Mouse (Mus musculus) adrenal gland, adult 2 months (tissue): Measurements from ENCODE around the gene Gm44596. TPM values are rescaled to one million over a fixed set of nuclear protein-coding genes. Genes with fewer than 3 reads are reported as not detected.
"Not testable (repeated sequence)": the region's sequence is repeated elsewhere in the genome, so short reads cannot be mapped to it uniquely, and the experiment has no call there.

Experiments used
- DNase-seq: peaks from one replicate; pipeline ENCODE4 v3.0.0; 2021
- polyA plus RNA-seq: library from polyadenylated mRNA; depleted of rRNA; stranded (reverse); fragments of >200 nt; gene quantifications from 2 replicates; pipeline ENCODE4 v1.2.3, GENCODE M21; 2012
- total RNA-seq, 2 experiments: library from RNA; stranded (reverse); gene quantifications; 2 replicates each; pipeline ENCODE4 v1.2.3; 2021

Gm44596 gene
- total and polyA plus RNA-seq, 3 experiments: not detected

- DNase-seq: not testable (repeated sequence)
Observed at GRCm38 (mm10) chr6:128380594-128381167, 5.4 kb downstream of the Gm44596 start.

GRCm38 (mm10) chr6:128381254-128381653 is 6.0 kb downstream of the Gm44596 start:
- no peak for DNase-seq

- no peak for DNase-seq
Observed at GRCm38 (mm10) chr6:128383752-128384151, 8.4 kb downstream of the Gm44596 start.

- DNase-seq: no peak
Observed at GRCm38 (mm10) chr6:128385026-128385425, 9.7 kb downstream of the Gm44596 start.

- no peak for DNase-seq
Observed at GRCm38 (mm10) chr6:128389185-128389584, 13.9 kb downstream of the Gm44596 start.

- no peak for DNase-seq
Observed at GRCm38 (mm10) chr6:128390683-128391082, 15.4 kb downstream of the Gm44596 start.

GRCm38 (mm10) chr6:128397574-128398261 is 22.4 kb downstream of the Gm44596 start:
- DNase-seq: peak; percentile 87

GRCm38 (mm10) chr6:128398996-128399395 is 23.7 kb downstream of the Gm44596 start, which contains the start of gene Nrip2:
Gene Nrip2 (plus strand): TSS chr6:128399296.
- no peak for DNase-seq

- DNase-seq: peak; percentile 49
Observed at GRCm38 (mm10) chr6:128399421-128400185, 24.3 kb downstream of the Gm44596 start.

- no peak for DNase-seq
Observed at GRCm38 (mm10) chr6:128404708-128405107, 29.4 kb downstream of the Gm44596 start.

- no peak for DNase-seq
Observed at GRCm38 (mm10) chr6:128408544-128409125, 33.3 kb downstream of the Gm44596 start.

- no peak for DNase-seq
Observed at GRCm38 (mm10) chr6:128410305-128410704, 35.0 kb downstream of the Gm44596 start.

GRCm38 (mm10) chr6:128411115-128411514 is 35.8 kb downstream of the Gm44596 start:
- DNase-seq: peak; percentile 75

- DNase-seq: no peak
Observed at GRCm38 (mm10) chr6:128416169-128416568, 40.9 kb downstream of the Gm44596 start.

GRCm38 (mm10) chr6:128418076-128418475 is 42.8 kb downstream of the Gm44596 start:
- DNase-seq: no peak

GRCm38 (mm10) chr6:128421036-128421435 is 45.7 kb downstream of the Gm44596 start:
- no peak for DNase-seq

- DNase-seq: no peak
Observed at GRCm38 (mm10) chr6:128421480-128421879, 46.2 kb downstream of the Gm44596 start.

GRCm38 (mm10) chr6:128423496-128424268 is 48.4 kb downstream of the Gm44596 start:
- no peak for DNase-seq

- DNase-seq: peak; percentile 97
Observed at GRCm38 (mm10) chr6:128424269-128425019, 49.1 kb downstream of the Gm44596 start, which contains the start of gene Itfg2. Gene Itfg2 (minus strand): TSS chr6:128424931.

- no peak for DNase-seq
Observed at GRCm38 (mm10) chr6:128425046-128425445, 49.7 kb downstream of the Gm44596 start.

- DNase-seq: no peak
Observed at GRCm38 (mm10) chr6:128427571-128427970, 52.3 kb downstream of the Gm44596 start.
